Mouse (Mus musculus): ENCODE measurements around the gene Rora. TPM values are rescaled to one million over a fixed set of nuclear protein-coding genes. Genes with fewer than 3 reads are reported as not detected.

The Rora gene
- polyA plus RNA-seq, 1 experiment from 2014 or later, result 7.6 TPM

DNA sequence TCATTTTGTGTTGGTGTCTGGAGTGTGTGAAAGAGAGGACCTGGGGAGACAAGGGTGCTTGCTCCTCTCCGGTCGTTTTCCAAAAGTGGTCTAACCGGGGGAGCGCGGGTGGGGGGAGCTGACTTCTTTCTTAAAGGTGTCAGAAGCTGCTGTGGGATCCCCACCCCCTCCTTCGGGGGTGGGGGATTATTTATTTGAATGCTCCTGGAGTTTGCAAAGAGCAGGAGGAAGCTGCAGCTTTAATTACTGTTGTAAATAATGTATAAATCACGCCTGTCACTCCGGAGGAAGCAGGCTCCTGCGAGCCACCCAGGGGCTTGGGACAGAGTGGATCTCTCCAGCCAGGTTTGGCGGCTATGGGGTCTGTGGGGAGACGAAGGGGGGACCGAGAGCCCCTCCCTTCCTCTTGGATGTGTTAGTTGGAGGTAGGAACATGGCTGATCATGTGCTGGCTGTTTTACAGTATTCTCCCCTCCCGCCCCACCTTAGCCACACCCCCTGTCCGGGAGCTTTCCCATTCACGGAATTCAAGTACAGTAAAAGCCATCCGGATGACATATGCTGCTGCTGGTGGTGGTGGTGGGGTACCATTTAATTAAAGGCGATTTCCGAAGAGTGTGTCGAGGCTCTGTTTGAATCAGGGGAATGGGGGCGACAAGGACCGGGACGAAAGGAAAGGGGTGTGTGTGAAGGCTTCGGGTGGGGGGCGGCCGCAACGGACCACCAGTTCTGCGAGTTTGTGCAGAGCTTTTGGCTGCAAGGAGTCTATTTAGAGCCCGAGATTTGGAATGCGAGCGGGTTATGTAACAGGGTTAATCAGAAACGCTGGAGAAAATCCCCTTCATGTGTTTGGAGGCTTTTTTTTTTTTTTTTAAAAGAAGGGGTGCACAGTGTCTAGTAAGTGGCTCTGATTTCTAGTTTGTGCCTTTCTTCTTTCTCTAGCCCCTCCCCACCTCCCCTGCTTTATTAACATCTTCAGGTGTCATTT lies 1.7 kb downstream of the Rora start:
- H3K27ac ChIP-seq, result peak overlapping the region; percentile 94
- peak; percentile 34; the same call in 1 of the 2 replicates for ATAC-seq (ENCODE audit: insufficient read depth, low FRiP score, low read depth)
- H3K4me3 ChIP-seq (replicated peaks), result peak overlapping the region; percentile 85

DNA sequence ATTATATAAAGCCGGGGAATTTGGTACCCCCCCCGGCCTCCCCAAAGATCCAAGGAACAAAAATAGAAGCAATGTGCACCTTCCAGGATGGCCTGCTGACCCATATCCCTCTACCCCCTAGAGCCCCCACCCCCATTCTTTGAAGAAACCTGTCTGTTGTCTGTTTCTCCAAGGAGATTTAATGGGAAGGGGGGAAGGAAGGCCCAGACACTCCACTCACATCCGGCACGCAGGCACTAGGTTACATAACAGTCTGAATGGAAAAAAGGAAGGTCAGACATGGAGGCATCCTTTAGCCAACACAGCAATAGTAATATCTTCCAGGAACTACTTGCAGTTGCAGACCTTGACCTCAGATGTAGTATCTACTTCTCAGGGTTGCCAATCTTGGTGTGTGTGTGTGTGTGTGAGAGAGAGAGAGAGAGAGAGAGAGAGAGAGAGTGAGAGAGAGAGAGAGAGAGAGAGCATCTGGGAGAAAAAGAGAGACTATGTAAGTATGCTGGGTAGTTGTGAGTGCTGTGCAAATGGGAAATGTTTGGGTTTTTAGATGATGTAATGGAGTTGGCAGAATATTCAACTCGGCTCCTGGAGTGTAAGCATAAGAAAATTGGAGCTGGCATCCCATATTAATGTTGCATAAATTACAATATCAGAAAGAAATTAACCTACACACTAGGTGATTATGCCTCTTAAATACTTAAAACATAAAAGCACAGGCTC lies 2.6 kb downstream of the Rora start:
- WGBS, result 38% methylated on average over 5 of the region's 5 CpGs
- Histone ChIP-seq H3K4me1 (peaks cover 4% of the 10 kb centered on the region; the same call in 1 of the 2 replicates), H3K9me3 (no peaks in the 10 kb centered on the region), H3K27ac (no peak overlapping the region), H3K4me2 (peak overlapping the region; percentile 94; the same call in 1 of the 2 replicates), H3K9ac (no peak overlapping the region), H3K4me3 (replicated peaks) (no peak overlapping the region), H3K36me3 (no peaks in the 10 kb centered on the region), H3K27me3 (replicated peaks) (no peaks in the 10 kb centered on the region)
- ATAC-seq (ENCODE audit: insufficient read depth, low FRiP score, low read depth), result no peak

More for the DNA sequence above, 1.7 kb downstream of the Rora start:
- H3K4me1 ChIP-seq, result peaks cover 4% of the 10 kb centered on the region; the same call in 1 of the 2 replicates
- no peaks in the 10 kb centered on the region for H3K36me3 ChIP-seq
- 1% methylated on average over 30 of the region's 31 CpGs for WGBS
- H3K9ac ChIP-seq, result 0 out of 2 replicates have a peak overlapping the region, but pooled peaks have one; percentile 61
- no peaks in the 10 kb centered on the region for H3K9me3 ChIP-seq
- peak overlapping the region; percentile 94 for H3K4me2 ChIP-seq
- no peaks in the 10 kb centered on the region for H3K27me3 ChIP-seq (replicated peaks)

DNA sequence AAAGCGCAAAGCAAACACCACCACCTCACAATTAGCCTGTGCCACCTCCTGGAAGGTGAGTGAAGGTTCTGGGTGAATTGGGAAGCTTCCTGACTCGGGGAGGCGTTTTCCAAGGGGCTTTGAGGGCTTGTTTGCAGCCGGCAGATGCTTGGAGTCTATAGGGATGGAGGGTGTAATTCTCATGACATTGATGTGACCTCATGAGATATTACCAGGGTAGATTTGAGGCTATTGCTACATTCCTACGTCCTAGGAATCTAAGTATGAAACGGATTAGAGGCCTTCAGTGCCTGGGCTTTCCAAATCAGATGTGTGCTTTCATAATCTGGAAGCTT lies 3.2 kb downstream of the Rora start:
- no peak overlapping the region for H3K9ac ChIP-seq

DNA sequence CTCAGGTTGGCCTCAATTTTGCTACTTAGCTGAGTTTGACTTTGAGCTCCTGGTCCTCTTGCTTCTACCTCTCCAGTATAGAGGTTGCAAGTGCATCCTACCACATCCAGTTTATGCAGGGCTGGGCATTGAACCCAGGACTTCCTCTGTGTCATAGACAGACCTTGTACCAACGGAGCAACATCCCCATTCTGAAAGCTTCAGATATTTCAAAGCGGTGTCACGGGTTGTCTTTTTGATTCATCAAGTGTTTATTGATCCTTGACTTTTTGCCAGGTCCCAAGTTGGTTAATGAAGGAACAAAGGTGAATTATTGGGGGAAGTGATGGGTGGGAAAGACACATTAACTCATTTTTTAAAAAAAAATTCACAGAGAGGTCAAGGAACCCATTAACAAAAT lies 17.1 kb downstream of the Rora start:
- WGBS, result 69% methylated on average over 3 of the region's 3 CpGs
- no peak overlapping the region for H3K4me3 ChIP-seq (replicated peaks)
- H3K27me3 ChIP-seq (replicated peaks), result no peaks in the 10 kb centered on the region
- no peak for ATAC-seq (ENCODE audit: insufficient read depth, low FRiP score, low read depth)
- no peak overlapping the region for H3K9ac ChIP-seq
- H3K4me1 ChIP-seq, result no peaks in the 10 kb centered on the region
- H3K4me2 ChIP-seq, result no peak overlapping the region
- no peaks in the 10 kb centered on the region for H3K9me3 ChIP-seq
- H3K36me3 ChIP-seq, result no peaks in the 10 kb centered on the region
- H3K27ac ChIP-seq, result no peak overlapping the region

More for the DNA sequence above, 3.2 kb downstream of the Rora start:
- no peaks in the 10 kb centered on the region for H3K9me3 ChIP-seq
- no peak overlapping the region for H3K4me3 ChIP-seq (replicated peaks)
- no peaks in the 10 kb centered on the region for H3K36me3 ChIP-seq
- H3K4me2 ChIP-seq, result no peak overlapping the region
- no peak for ATAC-seq (ENCODE audit: insufficient read depth, low FRiP score, low read depth)
- 47% methylated on average over 6 of the region's 6 CpGs for WGBS
- no peaks in the 10 kb centered on the region for H3K27me3 ChIP-seq (replicated peaks)
- H3K4me1 ChIP-seq, result peaks cover 4% of the 10 kb centered on the region; the same call in 1 of the 2 replicates
- no peak overlapping the region for H3K27ac ChIP-seq

GRCm38 (mm10) chr9:68672459-68672858 lies 18.9 kb downstream of the Rora start:
- Histone ChIP-seq H3K9me3 (no peaks in the 10 kb centered on the region), H3K4me1 (no peaks in the 10 kb centered on the region), H3K4me2 (no peak overlapping the region), H3K27me3 (replicated peaks) (no peaks in the 10 kb centered on the region), H3K36me3 (no peaks in the 10 kb centered on the region), H3K4me3 (replicated peaks) (no peak overlapping the region), H3K9ac (no peak overlapping the region), H3K27ac (no peak overlapping the region)
- no peak for ATAC-seq (ENCODE audit: insufficient read depth, low FRiP score, low read depth)
- WGBS, result 40% methylated on average over 5 of the region's 5 CpGs

GRCm38 (mm10) chr9:68673221-68673620 lies 19.6 kb downstream of the Rora start:
- no peak overlapping the region for H3K9ac ChIP-seq
- H3K9me3 ChIP-seq, result no peaks in the 10 kb centered on the region
- H3K27me3 ChIP-seq (replicated peaks), result no peaks in the 10 kb centered on the region
- no peaks in the 10 kb centered on the region for H3K4me1 ChIP-seq
- H3K36me3 ChIP-seq, result no peaks in the 10 kb centered on the region
- no peak overlapping the region for H3K27ac ChIP-seq
- H3K4me3 ChIP-seq (replicated peaks), result no peak overlapping the region
- H3K4me2 ChIP-seq, result no peak overlapping the region
- no peak for ATAC-seq (ENCODE audit: insufficient read depth, low FRiP score, low read depth)
- WGBS, result 67% methylated on average over 1 of the region's 1 CpGs

- Histone ChIP-seq H3K4me1 (0 out of 2 replicates have a peak, but pooled peaks cover 2% of the 10 kb centered on the region), H3K36me3 (no peaks in the 10 kb centered on the region), H3K9me3 (no peaks in the 10 kb centered on the region), H3K4me2 (no peak overlapping the region), H3K27me3 (replicated peaks) (no peaks in the 10 kb centered on the region), H3K27ac (no peak overlapping the region), H3K4me3 (replicated peaks) (no peak overlapping the region), H3K9ac (no peak overlapping the region)
- ATAC-seq (ENCODE audit: insufficient read depth, low FRiP score, low read depth), result no peak
- 91% methylated on average over 12 of the region's 12 CpGs for WGBS
Measured at GRCm38 (mm10) chr9:68679871-68680374, 26.3 kb downstream of the Rora start.

- Histone ChIP-seq H3K27me3 (replicated peaks) (no peaks in the 10 kb centered on the region), H3K9ac (no peak overlapping the region), H3K9me3 (no peaks in the 10 kb centered on the region), H3K4me2 (no peak overlapping the region), H3K4me1 (no peaks in the 10 kb centered on the region), H3K27ac (no peak overlapping the region), H3K4me3 (replicated peaks) (no peak overlapping the region), H3K36me3 (no peaks in the 10 kb centered on the region)
- 43% methylated on average over 3 of the region's 3 CpGs for WGBS
- no peak for ATAC-seq (ENCODE audit: insufficient read depth, low FRiP score, low read depth)
Measured at GRCm38 (mm10) chr9:68683938-68684337, 30.4 kb downstream of the Rora start.

DNA sequence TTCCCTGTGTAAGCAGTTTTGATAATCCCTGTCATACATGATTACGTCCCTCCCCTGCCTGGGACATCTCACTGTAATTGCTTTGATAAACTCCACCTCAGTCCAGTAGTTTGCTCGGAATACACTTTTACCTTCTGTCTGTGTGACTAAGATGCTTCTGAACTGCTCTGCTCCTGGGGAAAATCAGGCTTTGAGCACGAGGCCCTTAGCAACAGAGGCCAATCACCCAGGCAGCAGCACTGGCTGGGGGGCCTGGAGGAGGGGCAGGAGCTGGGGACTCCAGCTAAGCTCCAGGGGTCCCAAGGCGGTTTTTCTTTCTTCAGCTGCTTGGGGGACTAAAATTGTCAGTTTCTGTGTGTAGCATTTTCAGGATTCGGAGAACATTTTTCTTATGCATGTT lies 32.0 kb downstream of the Rora start:
- H3K4me2 ChIP-seq, result no peak overlapping the region
- no peaks in the 10 kb centered on the region for H3K4me1 ChIP-seq
- no peak overlapping the region for H3K27ac ChIP-seq
- H3K9ac ChIP-seq, result no peak overlapping the region
- no peaks in the 10 kb centered on the region for H3K27me3 ChIP-seq (replicated peaks)
- H3K4me3 ChIP-seq (replicated peaks), result no peak overlapping the region
- no peak for ATAC-seq (ENCODE audit: insufficient read depth, low FRiP score, low read depth)
- H3K9me3 ChIP-seq, result no peaks in the 10 kb centered on the region
- no peaks in the 10 kb centered on the region for H3K36me3 ChIP-seq
- 50% methylated on average over 5 of the region's 5 CpGs for WGBS

- H3K9ac ChIP-seq, result no peak overlapping the region
- ATAC-seq (ENCODE audit: insufficient read depth, low FRiP score, low read depth), result no peak
- no peaks in the 10 kb centered on the region for H3K9me3 ChIP-seq
- H3K36me3 ChIP-seq, result no peaks in the 10 kb centered on the region
- no peak overlapping the region for H3K4me3 ChIP-seq (replicated peaks)
- no peak overlapping the region for H3K27ac ChIP-seq
- WGBS, result 58% methylated on average over 10 of the region's 10 CpGs
- H3K4me2 ChIP-seq, result no peak overlapping the region
- H3K4me1 ChIP-seq, result no peaks in the 10 kb centered on the region
- no peaks in the 10 kb centered on the region for H3K27me3 ChIP-seq (replicated peaks)
Measured at GRCm38 (mm10) chr9:68687251-68687874, 33.8 kb downstream of the Rora start.

GRCm38 (mm10) chr9:68688151-68688550 lies 34.6 kb downstream of the Rora start:
- H3K9me3 ChIP-seq, result no peaks in the 10 kb centered on the region
- no peaks in the 10 kb centered on the region for H3K36me3 ChIP-seq
- no peak overlapping the region for H3K9ac ChIP-seq
- no peak overlapping the region for H3K27ac ChIP-seq
- WGBS, result 92% methylated on average over 2 of the region's 2 CpGs
- ATAC-seq (ENCODE audit: insufficient read depth, low FRiP score, low read depth), result no peak
- no peaks in the 10 kb centered on the region for H3K27me3 ChIP-seq (replicated peaks)
- H3K4me1 ChIP-seq, result no peaks in the 10 kb centered on the region
- H3K4me3 ChIP-seq (replicated peaks), result no peak overlapping the region
- no peak overlapping the region for H3K4me2 ChIP-seq
